ENCODE assay signal across 19 mouse cellular contexts in genomic region chr12:15771686-15772085, GRCm38 (mm10).
"Had no signal": no experiment of that assay in that cellular context is flagged by ENCODE, and none has a peak within 500 bp of the region (broad histone marks: within the 10 kb centered on the region; RNA-seq: fewer than 3 reads in every experiment).

No protein-coding gene starts in this region.

- H3K36me3 ChIP-seq: limb, embryonic 12.5 days; limb, embryonic 15.5 days; liver, embryonic 13.5 days; midbrain, embryonic 12.5 days; midbrain, embryonic 15.5 days had no signal

- H3K4me3 ChIP-seq: limb, embryonic 12.5 days; limb, embryonic 15.5 days; liver, embryonic 13.5 days; midbrain, embryonic 12.5 days; midbrain, embryonic 15.5 days; myocyte had no signal

- H3K4me1 ChIP-seq: limb, embryonic 12.5 days; limb, embryonic 15.5 days; liver, embryonic 13.5 days; midbrain, embryonic 12.5 days; midbrain, embryonic 15.5 days had no signal

- DNase-seq: kidney, adult 9 months; kidney, postnatal 14 days; kidney, postnatal 4 days; left cerebral cortex, postnatal 4 days; liver, embryonic 13.5 days; lung, adult 2 months; lung, postnatal 14 days; lung, postnatal 4 days; right cerebral cortex, postnatal 14 days; right cerebral cortex, postnatal 4 days; thymus, adult 2 months; thymus, postnatal 14 days; thymus, postnatal 4 days had no signal

- H3K27me3 ChIP-seq: limb, embryonic 12.5 days; limb, embryonic 15.5 days; liver, embryonic 13.5 days; midbrain, embryonic 12.5 days; midbrain, embryonic 15.5 days had no signal

- H3K27ac ChIP-seq: limb, embryonic 12.5 days; limb, embryonic 15.5 days; liver, embryonic 13.5 days; midbrain, embryonic 12.5 days; midbrain, embryonic 15.5 days; stomach, postnatal 0 days had no signal

- H3K9me3 ChIP-seq: limb, embryonic 12.5 days; limb, embryonic 15.5 days; liver, embryonic 13.5 days; midbrain, embryonic 12.5 days; midbrain, embryonic 15.5 days had no signal
